Comparison of ENCODE assay signal across 20 mouse cellular contexts in the genomic region with DNA sequence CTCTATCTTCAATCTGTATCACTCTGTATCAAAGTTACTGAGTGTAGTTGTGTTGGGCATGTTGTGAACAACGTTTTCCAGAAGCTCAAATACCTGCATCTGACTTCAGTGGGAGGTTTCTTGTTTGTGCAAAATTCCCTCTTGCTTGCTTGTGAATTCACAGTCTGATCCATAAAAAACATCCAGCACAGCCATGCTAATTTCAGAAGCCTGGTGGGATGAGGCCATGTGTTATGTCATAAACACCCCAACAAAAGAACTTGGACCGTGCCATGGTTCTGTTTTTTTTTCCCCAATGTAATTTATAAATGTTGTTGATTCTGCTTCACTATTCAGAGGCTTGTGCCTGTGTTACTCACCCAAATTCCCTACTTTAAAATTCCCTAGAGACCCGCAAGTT.
DNase-seq lines count a peak whose midpoint lies in the region.
"Had no signal": no experiment of that assay in that cellular context is flagged by ENCODE, and none has a peak within 500 bp of the region (broad histone marks: within the 10 kb centered on the region; RNA-seq: fewer than 3 reads in every experiment).

No protein-coding gene starts in this region.

- peak; percentile 36 for DNase-seq in layer of hippocampus, adult 11-12 months (ENCODE audit: low spot score)
- DNase-seq in layer of hippocampus, adult 9-10 months (ENCODE audit: low spot score), result no peak
- DNase-seq in layer of hippocampus, adult 9-11 months, result peak; percentile 61
- no peak for DNase-seq in layer of hippocampus, postnatal 36 days
- peak; percentile 11 for DNase-seq in right cerebral cortex, adult 18-20 months
- no peak for DNase-seq in right cerebral cortex, postnatal 14 days
- no peak for DNase-seq in retina, embryonic 14.5 days (ENCODE audit: low spot score)
- DNase-seq: adrenal gland, postnatal 10 days; adrenal gland, postnatal 36 days; B cell, adult 2 months; cerebellum, adult 11 months; cerebellum, adult 2 months; cerebellum, adult 9-11 months; cerebellum, postnatal 25 days; forebrain, postnatal 0 days; gastrocnemius, postnatal 10 days; gastrocnemius, postnatal 36 days; heart, adult 2 months; heart, postnatal 14 days; heart, postnatal 4 days had no signal

Comparison
In these comparisons a context has a peak if more than half of its experiments do, and no peak if none do; other contexts are left out.
1. DNase-seq: peak in layer of hippocampus, adult 11-12 months (single experiment), layer of hippocampus, adult 9-11 months (single experiment) and right cerebral cortex, adult 18-20 months (single experiment); none in layer of hippocampus, adult 9-10 months (single experiment), layer of hippocampus, postnatal 36 days (0 of 2), right cerebral cortex, postnatal 14 days (single experiment) and retina, embryonic 14.5 days (single experiment).